Mouse (Mus musculus): ENCODE data around the gene Rmdn2. TPM values are rescaled to one million over a fixed set of nuclear protein-coding genes. Genes with fewer than 3 reads are reported as not detected.

Rmdn2 gene
- total RNA-seq, 2 experiments from 2014 or later, result 287 to 356 TPM

GRCm38 (mm10) chr17:79615897-79616296 is 4.2 kb downstream of the Rmdn2 start:
- DNase-seq, result no peak

GRCm38 (mm10) chr17:79616621-79617020 is 5.0 kb downstream of the Rmdn2 start:
- peak in 1 of 2 experiments; percentile 25 for DNase-seq

- DNase-seq, result peak; percentile 40 to 45
These were observed 6.8 kb downstream of the Rmdn2 start for GRCm38 (mm10) chr17:79618455-79618854.

GRCm38 (mm10) chr17:79618984-79619383 is 7.3 kb downstream of the Rmdn2 start:
- DNase-seq, result no peak

GRCm38 (mm10) chr17:79622050-79622449 is 10.4 kb downstream of the Rmdn2 start:
- no peak for DNase-seq

- peak in 1 of 2 experiments; percentile 25 for DNase-seq
These were observed 10.9 kb downstream of the Rmdn2 start for GRCm38 (mm10) chr17:79622574-79622973.

- no peak for DNase-seq
These were observed 12.2 kb downstream of the Rmdn2 start for GRCm38 (mm10) chr17:79623841-79624240.

- no peak for DNase-seq
These were observed 14.7 kb downstream of the Rmdn2 start for GRCm38 (mm10) chr17:79626241-79626816.

GRCm38 (mm10) chr17:79649893-79650292 is 38.2 kb downstream of the Rmdn2 start:
- peak; percentile 28 to 30 for DNase-seq

GRCm38 (mm10) chr17:79650297-79650696 is 38.6 kb downstream of the Rmdn2 start:
- DNase-seq, result no peak

GRCm38 (mm10) chr17:79653171-79653570 is 41.5 kb downstream of the Rmdn2 start:
- no peak for DNase-seq

GRCm38 (mm10) chr17:79654187-79654586 is 42.5 kb downstream of the Rmdn2 start:
- DNase-seq, result no peak

GRCm38 (mm10) chr17:79657785-79658184 is 46.1 kb downstream of the Rmdn2 start:
- no peak for DNase-seq

- DNase-seq, result no peak
These were observed 46.8 kb downstream of the Rmdn2 start for GRCm38 (mm10) chr17:79658452-79658851.

GRCm38 (mm10) chr17:79658863-79659262 is 47.2 kb downstream of the Rmdn2 start:
- no peak for DNase-seq

- peak; percentile 64 to 70 for DNase-seq
These were observed 49.7 kb downstream of the Rmdn2 start for GRCm38 (mm10) chr17:79661387-79661786.

- DNase-seq, result no peak
These were observed 50.2 kb downstream of the Rmdn2 start for GRCm38 (mm10) chr17:79661848-79662247.

GRCm38 (mm10) chr17:79663393-79664105 is 51.9 kb downstream of the Rmdn2 start:
- no peak for DNase-seq

- DNase-seq, result no peak
These were observed 52.4 kb downstream of the Rmdn2 start for GRCm38 (mm10) chr17:79664106-79664417.

GRCm38 (mm10) chr17:79670837-79671236 is 59.2 kb downstream of the Rmdn2 start:
- DNase-seq, result no peak

GRCm38 (mm10) chr17:79695106-79695505 is 83.4 kb downstream of the Rmdn2 start:
- DNase-seq, result no peak

GRCm38 (mm10) chr17:79695541-79695940 is 83.9 kb downstream of the Rmdn2 start:
- no peak for DNase-seq

- peak in 1 of 2 experiments; percentile 48 for DNase-seq
These were observed 87.5 kb downstream of the Rmdn2 start for GRCm38 (mm10) chr17:79699197-79699596.

GRCm38 (mm10) chr17:79700871-79701270 is 89.2 kb downstream of the Rmdn2 start:
- DNase-seq, result peak; percentile 59 to 65
